Mouse (Mus musculus) frontal cortex, postnatal 25 days (tissue): ENCODE data around the gene Cacng6.

Experiments used
- DNase-seq, 2 experiments: peaks; one replicate each; pipeline ENCODE4 v3.0.0; 2022; ENCODE audit warnings: low spot score in 2 of 2

Gene Cacng6

DNA sequence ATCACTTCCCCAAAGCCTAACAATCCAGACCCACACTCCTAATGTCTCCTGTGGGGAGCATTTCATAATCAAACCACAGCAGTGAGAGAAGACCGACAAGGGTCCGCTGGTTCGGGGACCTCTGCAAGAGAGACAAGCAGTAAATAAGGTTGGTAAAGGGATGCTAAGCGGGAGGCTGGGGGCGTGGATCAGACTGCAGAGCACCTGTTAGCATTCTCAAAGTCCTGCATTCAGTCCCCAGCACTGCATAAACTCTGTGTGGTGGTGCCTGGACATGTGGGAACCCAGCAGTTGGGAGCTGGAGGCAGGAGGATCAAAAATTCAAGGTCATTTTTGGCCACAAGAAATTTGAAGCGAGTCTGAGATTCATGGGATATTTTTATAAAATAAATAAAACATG is 4.1 kb upstream of the Cacng6 start:
- no peak for DNase-seq

DNA sequence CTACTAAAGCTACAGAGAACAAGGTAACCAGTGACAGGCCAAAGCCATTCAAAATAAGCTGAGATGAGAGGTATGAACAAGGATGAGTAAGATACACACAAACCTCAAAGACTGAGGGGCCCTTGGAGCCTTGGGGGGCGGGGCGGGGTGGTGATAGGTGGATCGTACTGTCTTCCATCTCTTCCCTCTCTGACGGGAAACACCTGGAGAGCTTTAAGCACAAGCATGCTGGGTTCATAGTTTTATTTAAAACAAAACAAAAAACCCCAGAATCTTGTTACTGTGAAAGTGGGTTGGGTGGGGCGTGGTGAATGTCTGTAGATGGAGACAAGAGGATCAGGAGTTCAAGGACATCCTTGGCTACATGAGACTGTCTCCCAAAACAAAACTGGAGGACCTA is 3.5 kb upstream of the Cacng6 start:
- no peak for DNase-seq

DNA sequence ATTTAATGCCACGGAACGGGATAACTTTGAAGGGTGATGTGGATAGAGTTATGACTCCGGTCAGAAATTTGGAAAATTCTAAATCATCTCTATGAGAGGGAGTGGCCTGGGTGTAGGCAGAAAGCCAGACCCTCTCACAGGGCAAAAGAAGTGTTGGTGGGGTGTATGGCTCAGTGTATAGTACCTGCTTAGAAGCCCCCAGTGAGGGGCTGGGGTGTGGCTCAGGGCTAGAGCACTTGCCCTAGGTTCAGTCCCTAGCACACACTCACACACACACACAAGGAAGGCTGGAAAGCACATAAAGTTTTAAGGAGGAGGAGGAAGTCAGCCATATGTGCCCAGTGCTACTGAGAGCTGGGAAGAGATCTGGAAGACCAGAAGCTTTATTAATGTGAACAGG is 2.7 kb upstream of the Cacng6 start:
- DNase-seq, result no peak

DNA sequence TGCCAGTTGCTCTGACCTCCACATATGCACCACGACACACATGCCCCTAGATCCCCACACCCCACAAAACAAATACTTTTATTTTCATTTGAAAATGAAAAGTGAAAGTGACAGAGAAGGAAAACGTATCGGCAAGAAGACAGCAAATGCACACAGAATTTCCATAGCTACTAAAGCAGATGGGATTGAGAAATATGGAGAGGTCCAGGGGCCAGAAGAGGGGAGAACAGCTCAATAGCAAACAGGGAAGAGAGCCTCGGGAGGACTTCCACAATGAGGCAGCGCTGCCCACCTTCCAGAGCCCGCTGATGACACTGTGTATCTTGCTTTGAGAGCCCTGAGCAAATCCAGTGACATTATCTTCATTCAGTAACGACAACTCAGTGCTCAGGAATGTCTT is 1.9 kb upstream of the Cacng6 start:
- DNase-seq, result no peak

DNA sequence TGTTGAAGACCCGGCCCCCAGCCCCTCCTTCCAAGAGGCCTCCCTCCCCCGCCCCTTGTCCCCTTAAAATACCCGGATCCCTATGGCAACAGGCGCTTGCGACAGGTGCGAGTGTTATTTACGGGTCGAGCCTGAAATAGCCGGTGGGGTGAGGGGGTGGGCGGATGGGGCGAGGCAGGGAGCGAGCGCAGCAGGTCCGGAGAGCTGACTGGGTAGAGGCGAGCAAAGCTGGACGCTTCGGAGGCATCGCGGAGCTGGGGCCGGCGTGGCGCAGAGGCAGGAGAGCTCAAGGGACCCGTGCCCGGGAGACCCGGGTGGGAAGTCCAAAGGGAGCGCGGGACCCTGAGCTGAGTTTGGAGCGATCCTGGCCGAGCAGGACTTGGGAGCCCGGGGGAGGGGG is 565 bp upstream of the Cacng6 start:
- DNase-seq, result no peak

DNA sequence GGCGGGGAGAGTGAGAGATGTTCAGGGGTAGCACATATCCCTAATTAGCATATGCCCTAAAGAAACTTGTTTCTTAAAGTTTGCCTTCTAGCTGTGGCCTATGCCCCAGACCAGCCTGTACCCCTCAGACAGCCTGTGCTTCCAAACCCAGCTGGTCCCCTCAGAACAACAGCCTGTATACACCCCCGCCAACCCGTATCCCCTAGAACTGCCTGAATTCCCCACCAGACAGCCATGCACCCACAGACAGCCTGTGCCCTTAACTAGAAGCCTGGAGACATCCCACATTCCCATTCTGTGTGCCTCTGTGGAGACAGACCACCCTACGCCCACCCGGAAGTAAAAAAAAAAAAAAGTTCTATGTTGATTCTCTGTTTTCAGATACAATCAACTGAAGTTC is 1.1 kb downstream of the Cacng6 start:
- DNase-seq, result no peak

DNA sequence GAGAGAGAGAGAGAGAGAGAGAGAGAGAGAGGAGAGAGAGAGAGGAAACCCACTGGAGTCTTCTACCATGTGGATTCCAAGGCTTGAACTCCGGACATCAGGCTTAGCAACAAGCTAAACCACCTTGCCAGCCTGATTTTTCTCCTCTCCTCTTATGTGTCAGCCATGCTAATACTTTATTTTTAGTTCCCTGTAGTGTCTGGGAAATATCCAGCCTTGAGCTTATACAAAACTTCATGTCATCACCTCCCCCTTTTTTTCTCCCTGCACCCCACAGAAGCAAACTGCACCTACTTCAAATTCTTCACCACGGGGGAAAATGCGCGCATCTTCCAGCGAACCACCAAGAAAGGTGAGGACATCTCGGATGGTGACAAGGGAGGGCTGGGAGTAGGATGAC is 6.2 kb downstream of the Cacng6 start:
- no peak for DNase-seq

DNA sequence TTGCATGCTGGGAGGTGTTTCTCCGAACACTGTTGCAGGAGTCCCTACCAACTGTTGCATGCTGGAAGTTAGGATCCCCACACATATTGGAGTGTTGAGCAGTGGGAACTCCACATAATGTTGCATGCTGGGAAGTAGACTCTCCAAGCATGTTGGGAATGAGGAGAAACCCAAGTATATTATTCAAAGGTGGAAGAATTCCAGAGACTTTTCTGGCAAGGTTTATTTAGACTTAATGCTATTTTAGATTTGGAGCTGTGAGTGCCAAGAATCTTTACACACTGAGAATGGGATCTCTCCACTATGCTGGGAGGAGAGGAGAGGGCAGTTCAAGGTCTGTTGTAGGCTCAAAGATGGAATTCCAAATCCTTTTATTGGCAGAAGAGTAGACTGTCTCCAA is 8.1 kb downstream of the Cacng6 start:
- DNase-seq, result no peak

DNA sequence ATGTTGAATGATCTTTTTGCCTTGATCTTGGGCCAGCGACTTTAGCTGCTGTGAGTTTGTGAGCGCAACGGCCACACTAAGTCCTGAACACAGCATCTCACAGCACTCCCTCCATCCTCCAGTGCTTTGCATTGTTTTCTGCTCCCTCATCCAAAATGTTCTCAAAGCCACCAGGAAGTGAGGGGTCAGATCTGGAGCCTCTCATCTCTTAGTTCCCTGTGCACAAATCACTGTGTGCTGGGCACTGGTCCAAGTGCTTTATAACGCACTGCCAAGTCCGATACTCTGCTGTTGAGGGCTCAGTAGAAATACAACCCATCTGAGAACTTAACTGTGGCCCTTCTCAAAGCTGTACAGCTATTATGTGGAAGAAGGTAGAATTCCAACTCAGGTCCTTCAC is 13.9 kb downstream of the Cacng6 start:
- DNase-seq, result no peak

DNA sequence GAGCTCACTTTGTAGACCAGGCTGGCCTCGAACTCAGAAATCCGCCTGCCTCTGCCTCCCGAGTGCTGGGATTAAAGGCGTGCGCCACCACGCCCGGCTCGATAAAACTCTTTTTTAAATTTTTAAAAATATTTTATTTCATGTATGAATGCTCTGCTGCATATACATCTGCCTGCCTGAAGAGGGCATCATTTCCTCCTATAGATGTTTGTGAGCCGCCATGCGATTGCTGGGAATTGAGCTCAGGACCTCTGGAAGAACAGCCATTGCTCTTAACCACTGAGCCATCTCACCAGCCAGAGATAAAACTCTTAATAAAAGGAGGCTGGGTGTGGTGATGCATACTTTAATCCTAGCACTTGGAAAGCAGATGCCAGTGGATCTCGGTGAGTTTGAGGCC is 16.0 kb downstream of the Cacng6 start:
- DNase-seq, result no peak

DNA sequence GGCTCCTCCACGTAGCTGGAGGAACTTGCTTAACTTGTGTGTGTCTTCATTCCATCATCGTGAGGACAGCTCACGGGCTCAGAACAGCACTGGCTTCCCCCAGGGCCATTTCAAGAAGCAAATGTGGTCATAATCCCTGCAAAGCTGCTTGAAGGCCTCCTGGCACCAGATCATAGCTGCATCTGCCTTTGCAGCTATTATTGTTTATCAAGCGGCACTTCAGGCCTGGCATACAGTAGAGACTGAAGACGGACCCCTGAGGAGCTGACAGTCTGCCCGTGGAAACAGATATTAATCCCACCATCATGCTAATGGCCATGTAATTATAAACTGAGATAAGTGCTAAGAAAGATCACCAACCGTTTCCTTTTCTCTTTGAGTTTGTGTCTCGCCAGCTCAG is 16.5 kb downstream of the Cacng6 start:
- no peak for DNase-seq

DNA sequence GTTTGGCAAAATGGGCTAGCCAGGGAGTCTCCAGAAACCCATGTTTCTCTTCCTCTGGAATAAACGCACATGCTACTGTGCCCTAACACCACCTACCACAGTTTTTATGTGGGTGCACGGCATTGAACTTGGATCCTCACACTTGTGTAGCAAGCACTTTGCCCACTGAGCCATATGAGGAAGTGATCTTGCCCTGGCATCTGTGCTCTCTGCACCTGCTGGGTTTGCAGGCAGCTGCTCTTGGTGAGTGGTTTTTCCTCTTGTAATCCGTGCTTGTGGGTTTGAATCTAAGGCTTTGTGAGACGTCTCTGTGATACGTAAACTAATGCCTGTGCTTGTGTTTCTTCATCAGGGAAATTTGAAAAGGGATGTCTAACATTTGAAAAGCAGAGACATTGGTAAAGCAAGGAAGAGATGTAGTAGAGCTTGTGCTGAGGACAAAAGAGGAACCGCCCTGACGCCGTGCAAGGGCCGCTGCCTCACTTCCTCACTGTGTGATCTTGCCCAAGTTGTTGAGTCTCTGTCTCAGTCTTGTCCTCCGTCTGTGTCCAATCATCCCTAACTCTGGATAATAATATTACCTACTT is 18.6 kb downstream of the Cacng6 start:
- DNase-seq, result no peak

DNA sequence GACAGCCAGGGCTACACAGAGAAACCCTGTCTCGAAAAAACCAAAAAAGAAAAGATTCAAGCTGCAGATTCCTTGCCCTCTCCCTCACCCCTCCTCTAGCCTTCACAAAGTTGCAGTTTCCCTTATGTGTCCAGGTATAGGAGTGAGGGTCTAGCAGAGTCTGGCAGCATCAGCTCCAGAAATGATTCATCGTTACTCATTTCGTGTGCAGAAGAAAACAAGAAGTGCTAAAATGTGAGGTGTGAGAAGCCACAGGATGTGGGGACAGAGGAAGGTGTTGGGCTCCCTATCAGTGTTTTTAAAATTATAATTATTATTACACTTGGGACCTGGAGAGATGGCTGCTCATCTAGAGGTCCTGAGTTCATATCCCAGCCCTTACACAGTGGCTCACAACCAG is 20.7 kb downstream of the Cacng6 start:
- DNase-seq, result no peak

DNA sequence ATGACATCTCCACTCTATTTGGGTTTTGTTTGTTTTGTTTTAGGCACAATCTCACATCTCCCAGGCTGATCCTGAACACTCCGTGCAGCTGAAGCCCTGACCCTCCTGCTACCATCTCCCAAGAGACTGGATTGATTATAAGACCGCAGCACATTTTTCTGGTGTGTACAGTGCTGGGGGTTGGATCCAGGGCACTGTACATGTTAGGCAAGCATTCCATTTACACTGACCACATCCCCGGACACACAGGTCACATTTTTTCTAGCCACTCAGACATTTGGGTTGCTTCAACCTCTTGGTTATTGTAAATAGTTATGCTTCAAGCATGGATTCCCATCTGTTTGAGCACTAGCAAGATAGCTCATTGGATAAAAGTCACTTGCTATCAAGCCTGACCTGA is 22.6 kb downstream of the Cacng6 start:
- no peak for DNase-seq

DNA sequence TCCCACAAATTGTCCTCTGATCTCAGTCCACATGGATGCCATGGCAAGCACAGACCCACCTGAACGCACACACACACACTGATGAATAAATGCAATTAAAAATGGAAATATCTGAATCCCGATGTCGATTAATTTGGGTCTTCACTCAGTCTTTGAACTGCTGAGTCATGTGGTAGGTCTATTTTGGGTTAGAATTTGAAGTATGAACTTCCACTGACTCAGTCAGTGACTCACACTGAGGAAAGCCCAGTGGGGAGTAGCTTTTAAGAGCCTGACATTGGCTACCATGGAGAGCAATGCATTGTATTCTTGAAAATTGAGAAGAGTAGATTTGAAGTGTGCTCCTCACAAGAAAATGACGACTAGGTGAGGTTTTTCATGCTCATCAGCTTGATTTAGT is 23.0 kb downstream of the Cacng6 start:
- no peak for DNase-seq

DNA sequence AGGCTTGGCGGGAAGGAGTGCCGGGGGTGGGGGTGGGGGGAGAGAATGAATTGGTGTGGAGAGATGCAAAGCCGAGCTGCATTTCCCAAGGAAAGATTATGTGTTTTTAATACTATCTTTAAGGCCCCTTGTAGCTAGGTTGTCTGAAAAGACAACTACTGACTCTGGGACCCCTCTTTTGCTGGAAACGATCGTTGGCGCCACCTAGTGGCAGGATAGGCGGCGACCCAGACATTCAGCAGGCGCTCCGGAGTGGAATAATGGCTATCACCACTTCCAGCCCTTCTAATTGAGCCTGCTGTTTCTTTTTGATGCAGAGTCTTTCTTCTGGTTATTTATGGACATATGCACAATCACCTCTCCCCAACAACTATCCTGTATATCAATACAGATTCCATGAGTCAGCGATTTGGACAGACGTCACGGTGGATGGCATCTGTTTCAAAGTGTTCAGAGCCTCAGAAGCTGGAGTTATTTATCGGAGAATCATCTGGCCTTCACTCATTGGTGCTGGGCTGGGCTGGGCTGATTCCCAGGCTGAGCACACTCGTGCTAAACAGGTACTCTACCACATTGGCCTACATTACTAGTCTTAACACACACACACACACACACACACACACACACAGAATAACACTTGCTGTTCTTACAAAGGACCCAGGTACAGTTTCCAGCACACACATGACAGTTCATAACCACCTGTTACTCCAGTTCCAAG is 24.9 kb downstream of the Cacng6 start:
- DNase-seq, result peak; percentile 69 to 70

DNA sequence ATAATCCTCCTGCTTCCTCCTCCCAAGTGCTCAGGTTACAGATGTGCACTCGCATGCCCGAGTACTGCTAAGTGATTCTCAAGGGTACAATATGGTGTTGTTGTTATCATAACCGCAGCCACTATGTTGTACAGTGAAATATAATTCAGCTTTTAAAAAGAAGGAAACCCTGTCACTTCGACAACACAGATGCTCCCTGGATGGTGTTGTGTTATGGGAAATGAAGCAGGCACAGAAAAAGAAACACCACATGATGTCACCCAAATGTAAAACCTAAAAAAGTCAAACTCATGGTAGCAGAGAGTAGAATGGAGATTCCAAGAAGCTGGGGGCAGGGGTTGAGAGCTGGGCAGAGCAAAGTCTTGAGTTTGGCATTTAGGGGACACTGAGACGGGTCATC is 26.7 kb downstream of the Cacng6 start:
- no peak for DNase-seq

DNA sequence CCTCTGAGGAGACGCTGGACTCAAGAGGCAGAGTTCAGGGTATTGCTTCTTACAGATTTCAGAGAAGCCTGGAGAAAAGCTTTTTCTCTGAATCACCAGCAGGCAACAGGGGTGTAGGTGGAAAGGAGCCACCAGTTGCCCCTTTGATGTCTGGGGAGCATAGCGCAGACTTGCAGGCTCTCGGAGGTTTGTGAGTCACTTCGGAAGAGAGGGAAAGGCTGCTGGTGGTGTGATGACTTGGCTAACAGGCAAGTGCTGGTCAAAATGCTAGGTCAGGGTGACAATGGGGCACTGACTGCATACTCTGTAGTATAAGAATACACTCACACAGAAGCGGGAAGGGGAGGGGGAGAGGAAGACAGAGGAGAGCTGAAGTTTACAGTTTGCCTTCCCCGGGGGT is 27.2 kb downstream of the Cacng6 start:
- no peak for DNase-seq

DNA sequence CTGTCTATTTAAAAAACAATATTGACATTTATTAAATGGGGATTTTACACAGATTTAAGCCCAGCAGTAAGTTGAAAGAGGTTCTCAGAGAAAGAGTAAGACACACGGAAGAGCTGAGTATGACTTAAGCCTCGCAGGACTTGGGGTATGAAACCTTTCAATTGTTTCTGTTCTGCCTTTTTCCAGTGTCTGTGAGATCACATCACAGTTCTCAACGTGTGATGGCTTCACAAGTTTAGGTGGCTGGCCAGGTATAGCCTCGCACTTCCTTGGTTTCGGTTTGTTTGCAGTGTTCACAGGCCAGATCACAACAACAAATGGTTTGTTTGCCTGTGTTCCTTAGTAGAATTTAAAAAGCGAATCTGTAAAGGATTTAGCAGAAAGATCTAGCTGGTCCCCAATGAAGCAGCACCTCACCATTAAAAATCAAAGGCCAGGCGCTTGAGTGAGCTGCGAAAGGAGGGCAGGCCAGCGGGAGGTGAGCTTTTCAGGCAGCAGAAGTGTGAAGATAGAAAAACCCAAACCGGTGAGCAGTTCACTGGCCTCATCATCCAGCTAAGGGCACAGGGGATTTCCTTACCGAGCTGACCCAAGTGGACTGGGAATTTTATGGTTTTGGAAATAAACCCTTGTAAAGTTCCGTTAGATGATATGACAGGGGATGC is 29.0 kb downstream of the Cacng6 start:
- no peak for DNase-seq

DNA sequence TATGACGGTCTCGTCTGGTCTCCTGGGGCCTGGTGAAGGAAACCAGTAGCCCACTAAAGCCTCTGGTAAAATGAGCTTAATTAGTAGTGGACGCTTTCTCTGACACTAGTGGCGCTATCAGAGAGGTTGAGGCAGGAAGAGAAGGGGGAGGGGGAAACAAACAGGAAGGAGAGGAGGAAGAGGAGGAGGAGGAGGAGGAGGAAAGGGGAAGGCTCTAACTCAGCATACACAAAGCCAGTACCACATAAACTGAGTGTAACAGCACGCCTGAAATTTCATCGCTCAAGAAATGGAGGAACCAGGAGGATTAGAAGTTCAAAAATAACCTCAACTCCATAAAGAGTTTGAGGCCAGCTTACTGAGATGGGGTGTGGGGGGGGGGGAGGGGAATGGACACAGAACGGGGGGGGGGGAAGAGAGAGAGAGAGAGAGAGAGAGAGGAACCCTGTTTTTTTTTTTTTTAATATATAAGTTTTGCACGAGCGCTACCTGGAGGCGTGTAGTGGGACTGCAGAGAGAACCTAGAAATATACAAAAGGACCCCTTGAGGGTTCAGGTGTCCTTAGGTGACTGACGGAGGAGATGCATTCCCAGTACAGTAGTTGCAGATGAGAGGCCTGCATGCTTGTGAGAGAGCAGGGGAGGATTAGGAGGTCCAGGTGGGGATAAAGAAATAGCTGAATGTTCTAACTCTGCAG is 29.6 kb downstream of the Cacng6 start:
- no peak for DNase-seq

DNA sequence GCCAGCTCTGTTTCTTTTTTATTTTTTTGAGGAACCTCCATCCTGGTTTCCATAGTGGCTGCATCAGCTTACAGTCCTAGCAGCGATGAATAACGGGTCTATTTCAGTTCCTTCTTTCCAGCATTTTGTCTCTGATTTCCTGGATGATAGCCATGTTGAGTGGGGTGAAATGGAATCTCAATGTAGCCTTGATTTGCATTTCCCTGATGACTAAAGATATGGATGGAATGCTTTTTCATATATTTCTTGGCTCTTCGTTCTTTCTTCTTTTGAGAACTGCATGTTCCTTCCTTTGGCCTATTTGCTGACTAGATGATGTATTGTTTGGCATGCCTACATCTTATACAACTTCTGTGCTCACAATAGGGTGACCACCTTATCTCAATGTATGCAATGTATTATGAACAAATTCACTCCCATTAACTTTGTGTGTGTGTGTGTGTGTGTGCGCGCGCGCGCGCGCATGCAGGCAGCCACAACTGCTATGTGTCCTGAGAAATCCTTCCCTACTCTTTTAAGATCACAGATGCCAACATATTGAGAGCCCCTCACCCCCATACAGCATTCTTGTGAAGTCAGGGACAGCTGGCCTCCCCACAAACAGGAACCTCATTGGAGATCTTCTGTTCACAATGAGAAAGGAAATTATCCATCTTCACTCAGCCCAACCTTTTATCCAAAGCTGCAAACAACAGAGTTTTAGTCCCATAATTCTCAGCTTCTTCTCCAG is 33.3 kb downstream of the Cacng6 start:
- DNase-seq, result no peak

DNA sequence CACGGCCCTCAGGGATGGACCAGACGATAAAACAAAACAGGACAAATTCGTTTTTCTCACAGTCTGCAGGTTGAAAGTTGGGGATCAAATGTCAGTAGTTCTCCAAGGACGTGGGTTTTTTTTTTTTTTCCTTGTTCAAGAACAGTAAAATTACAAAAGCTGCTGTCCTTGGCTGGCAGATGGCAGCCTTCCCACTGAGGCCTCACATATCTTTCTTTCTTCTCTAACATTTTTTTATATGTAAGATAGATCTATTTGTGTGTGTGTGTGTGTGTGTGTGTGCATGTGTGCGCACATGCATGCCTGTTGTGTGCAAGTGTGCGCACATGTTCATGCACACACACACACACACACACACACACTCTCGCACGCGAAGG is 33.8 kb downstream of the Cacng6 start:
- DNase-seq, result no peak
